Mouse (Mus musculus) lung, adult 18-20 months (tissue): ENCODE measurements around the gene Trappc10.
"Not testable (repeated sequence)": the region's sequence is repeated elsewhere in the genome, so short reads cannot be mapped to it uniquely, and the experiment has no call there.

Experiments
- DNase-seq, 2 experiments: peaks; one replicate each; pipeline ENCODE4 v3.0.0; 2022; ENCODE audit warnings: mixed read lengths in 2 of 2

Gene Trappc10

DNA sequence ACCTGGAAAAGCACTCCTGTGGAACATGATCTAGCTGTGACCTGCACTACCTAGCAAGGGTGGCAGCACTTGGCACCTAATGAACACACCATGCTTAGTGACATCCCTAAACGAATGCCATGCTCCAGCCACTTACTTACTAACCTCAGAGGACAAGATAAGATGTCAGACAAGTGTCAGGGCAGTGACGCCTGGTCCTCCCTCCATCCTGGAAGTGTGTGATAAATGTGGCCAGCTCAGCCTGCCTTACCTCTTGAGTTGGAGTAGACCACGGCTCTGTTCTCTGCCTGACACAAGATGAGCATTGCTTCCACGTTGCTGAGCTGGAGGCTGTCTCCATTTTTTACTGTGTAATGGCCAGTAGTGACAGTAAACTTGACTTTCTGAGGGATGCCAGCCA, 43.3 kb downstream of the Trappc10 start:
- DNase-seq: no peak

DNA sequence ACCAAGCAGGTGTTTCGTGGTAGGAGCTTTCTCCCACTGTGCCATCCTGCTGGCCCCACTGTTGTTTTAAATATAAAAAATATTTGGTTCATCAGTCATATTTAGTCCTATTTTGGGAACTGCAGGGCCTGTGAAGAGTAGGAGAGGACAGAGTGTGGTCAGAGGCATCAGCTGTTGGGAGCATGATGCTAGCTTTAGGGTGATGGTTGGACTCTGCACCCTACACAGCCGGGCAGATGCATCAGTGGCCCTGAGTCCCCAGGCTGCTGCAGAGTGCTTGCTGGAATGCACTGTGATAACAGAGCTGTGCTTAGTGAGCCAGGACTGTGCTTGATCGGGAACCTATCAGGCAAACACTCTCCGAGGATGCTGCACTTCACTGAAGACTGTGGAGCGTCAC, 51.5 kb downstream of the Trappc10 start:
- DNase-seq: no peak

DNA sequence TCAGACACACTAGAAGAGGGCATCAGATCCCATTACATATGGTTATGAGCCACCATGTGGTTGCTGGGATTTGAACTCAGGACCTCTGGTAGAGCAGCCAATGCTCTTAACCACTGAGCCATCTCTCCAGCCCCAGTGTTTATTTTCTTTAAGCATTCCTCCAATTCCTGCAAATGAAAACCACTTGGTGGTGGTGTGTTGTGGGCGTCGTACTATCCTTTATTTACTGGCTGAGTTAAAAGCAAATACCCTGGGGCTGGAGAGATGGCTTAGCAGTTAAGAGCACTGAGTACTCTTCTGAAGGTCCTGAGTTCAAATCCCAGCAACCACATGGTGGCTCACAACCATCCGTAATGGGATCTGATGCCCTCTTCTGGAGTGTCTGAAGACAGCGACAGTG, 58.4 kb downstream of the Trappc10 start:
- not testable (repeated sequence) for DNase-seq

- no peak for DNase-seq
Observed at GRCm38 (mm10) chr10:78185381-78185725, 59.1 kb downstream of the Trappc10 start.

DNA sequence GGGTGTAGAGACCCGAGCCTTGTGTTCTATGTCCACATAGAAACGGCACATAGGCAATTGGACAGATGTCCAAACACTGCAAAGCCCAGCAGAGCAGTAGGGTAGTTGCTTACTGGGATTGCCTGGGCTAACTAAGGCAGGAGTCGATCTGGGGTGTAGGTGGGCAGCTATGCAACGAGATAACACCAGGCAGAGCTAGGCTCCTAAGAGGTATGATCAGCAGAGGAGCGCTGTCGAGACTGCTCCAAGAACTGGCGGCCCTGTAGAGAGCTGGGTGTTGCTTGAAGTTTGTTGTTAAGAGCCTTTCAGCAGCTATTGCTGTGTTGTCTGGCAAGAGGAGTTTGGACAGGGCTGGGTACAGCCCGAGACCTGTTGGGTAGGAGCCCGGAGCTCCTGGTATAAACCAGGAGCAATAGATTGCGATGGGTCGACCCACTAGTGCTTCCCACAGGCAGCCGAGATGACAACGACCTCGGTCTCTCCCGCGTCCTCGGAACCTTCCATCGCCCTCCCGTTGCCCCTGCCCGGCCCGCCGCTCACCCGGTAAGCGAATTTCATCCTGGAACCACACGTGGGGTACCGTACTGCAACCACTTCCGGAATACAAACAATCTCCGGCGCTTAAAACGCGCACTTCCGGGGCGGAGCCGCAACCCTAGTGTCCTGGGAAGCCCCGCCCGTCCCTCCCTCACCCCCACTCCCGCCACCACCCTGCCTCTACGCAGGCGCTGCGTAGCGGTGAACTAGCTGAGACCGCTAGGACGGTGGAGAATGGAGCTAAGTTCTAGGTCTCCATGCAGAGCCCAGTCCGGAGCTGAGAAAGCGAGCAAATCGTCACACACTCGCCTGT, 59.7 kb downstream of the Trappc10 start, which contains the start of gene Pwp2:
Gene Pwp2, minus strand, starts transcription at position 619 of the 850 bp plus-strand sequence.
- peak; percentile 87 to 91 for DNase-seq

- no peak for DNase-seq
Observed at GRCm38 (mm10) chr10:78183577-78183976, 60.9 kb downstream of the Trappc10 start.

DNA sequence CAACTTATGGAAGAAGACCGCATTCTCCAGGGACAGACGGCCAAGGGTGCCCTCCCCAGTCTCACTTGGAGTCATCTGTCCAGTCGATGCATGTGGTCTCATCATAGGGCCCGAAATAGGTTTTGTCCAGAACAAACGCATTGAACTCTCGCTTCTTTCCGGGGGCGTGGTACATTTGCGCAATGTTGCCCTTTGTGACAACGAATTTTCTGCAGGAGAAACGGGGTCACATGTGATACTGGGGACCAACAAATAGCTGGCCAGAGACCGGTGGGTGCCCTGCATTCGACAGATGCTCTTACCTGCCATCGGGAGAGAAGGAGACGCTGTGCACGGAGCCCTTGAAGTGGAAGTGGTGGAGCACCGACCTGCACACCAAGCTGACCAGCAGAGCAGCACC, 62.1 kb downstream of the Trappc10 start:
- DNase-seq: no peak

GRCm38 (mm10) chr10:78174474-78174873, 70.0 kb downstream of the Trappc10 start:
- no peak for DNase-seq

DNA sequence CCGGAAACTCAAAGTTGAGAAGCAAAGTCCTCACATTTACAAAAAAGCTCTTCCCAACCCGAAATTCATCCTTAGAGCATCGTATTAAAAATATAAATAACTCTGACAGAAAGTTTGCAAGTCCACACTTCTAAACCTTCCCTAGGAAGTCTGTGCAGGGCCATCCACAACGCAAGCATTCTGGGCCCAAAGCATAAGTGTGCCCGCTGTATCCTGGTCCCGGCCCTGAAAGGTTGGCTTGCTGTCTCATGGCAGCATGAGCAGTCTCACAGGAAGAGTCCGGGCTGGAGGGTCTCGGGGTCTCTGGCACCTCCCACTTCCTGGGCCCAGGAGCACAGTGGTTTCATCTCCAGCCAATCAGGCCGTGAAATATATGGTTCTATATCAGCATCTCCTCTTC, 72.9 kb downstream of the Trappc10 start:
- no peak for DNase-seq

GRCm38 (mm10) chr10:78171057-78171456, 73.4 kb downstream of the Trappc10 start:
- DNase-seq: no peak

DNA sequence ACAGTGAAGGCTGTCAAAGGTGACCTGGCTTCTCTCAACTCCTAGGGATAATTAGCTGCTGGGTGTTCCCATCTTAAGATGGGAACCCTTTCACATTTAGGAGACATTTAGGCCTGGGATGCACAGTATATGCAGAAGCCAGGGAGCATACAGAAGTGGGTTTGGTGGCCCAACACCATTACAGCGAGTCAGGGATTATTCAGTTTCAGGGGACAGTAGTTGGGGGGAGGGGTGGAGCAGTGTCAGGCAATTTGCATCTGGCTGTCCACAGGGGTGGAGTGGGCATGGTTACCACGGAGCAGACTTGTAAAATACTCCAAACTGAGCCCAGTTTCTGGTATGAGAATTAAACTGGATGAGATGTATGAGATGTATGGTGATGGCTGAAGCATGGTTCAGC, 74.0 kb downstream of the Trappc10 start:
- DNase-seq: no peak

GRCm38 (mm10) chr10:78169281-78170042, 75.0 kb downstream of the Trappc10 start, which contains the start of gene D10Jhu81e:
Gene D10Jhu81e (minus strand): TSS chr10:78169782.
- DNase-seq: peak; percentile 100

- no peak for DNase-seq
Observed at GRCm38 (mm10) chr10:78168792-78169191, 75.6 kb downstream of the Trappc10 start.

DNA sequence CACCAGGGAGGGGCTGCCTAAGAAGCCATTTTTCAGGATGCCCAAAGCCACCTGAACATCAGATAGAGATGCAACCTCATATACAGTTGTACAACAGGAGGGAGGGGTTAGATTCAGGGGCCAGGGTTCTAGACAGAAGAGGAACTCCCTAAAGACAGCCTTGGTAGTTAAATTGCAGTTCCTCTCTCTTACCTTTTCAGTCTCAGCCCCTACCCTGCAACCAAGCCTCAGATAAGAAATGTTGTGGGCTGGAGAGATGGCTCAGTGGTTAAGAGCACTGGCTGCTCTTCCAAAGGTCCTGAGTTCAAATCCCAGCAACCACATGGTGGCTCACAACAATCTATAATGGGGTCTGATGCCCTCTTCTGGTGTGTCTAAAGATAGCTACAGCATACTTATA, 76.7 kb downstream of the Trappc10 start:
- DNase-seq: no peak

DNA sequence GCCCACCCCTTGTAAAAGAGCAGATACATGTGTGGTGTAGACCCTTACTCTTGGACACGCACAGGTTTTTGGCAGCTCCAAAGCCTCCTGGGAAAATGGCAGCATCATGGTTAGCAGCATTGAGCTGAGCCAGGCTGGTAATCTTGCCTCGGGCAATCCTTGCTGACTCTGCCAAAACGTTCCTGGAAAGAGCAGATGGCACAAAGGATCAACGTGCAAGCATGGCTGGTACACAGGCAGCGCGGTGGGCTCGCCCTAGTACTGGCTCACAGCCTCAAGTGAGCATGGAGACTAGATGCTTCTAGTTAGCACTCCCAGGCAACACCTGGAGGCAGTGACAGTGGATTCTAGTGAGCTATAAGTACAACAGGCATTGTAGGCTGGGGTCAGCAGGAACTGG, 77.1 kb downstream of the Trappc10 start:
- DNase-seq: no peak

DNA sequence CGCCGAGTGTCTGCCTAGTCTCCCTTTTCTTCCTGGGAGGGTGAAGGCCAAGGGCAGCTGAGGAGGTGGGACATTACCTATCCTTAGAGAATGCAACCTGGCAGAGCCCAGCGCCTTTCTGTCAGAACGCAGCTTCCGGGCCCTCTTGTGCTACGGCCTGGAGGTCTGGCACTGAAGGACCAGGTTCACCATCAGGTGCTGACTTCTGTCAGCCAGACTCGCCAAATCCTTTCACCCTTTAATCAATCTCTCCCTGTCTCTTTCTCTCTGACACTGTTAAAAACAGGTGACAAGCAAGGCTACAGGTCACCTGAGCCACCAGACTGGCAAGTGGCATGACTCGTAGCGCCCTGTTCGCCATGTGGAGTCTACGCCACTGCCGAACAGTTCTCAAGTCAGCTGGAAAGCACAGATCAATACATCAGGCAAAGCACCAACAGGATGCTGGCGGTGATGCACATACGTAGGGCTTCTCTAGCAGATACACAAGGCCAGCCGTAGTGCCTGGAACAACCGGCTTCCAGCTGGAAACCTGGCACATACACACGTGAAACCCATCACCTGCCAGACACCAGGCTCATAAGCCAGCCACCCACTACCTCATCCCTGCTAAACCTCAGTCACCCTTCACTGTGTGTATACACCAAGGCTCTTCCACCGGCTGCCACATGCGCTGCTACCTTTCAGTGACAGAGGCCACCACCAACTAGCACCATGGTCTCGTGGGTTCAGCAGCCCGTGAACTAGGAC, 79.0 kb downstream of the Trappc10 start:
- DNase-seq: no peak

GRCm38 (mm10) chr10:78164786-78165185, 79.7 kb downstream of the Trappc10 start:
- no peak for DNase-seq

DNA sequence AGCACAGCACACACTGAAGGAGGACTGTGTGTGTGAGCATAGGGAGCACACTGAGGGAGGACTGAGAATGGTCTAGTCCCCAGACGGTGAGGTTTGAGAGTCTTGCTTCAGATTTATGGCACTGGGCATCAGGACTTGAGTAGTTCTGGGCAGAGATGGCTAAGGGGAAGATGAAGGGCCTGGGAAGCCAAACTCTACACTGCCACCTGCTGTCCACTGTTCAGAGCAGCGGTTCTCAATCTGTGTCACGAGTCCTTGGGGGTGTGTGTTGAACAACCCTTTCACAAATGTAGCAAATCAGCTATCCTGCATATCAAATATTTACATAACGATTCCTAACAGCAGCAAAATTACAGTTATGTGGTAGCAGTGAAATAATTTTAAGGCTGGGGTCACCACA, 80.5 kb downstream of the Trappc10 start:
- DNase-seq: peak; percentile 70 to 75

DNA sequence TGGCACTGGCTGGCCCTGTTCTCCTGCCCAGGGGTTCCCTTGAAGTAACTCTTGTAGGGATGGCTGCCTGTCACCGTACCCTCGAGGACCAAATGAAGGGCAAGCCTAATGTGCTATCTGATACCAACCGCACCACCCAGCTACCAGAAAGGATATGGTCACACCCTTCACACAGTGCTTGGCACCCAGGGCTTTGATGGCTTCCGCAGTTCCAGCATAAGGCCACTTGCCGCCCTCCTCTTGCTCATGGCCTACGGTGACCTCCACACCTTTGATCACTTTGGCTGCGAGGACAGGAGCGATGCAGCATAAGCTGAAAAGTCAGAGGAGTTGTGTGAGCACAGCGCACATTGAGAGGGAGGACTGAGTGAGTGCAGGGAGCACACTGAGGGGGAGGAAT, 81.2 kb downstream of the Trappc10 start:
- DNase-seq: no peak

- DNase-seq: no peak
Observed at GRCm38 (mm10) chr10:78162646-78163045, 81.8 kb downstream of the Trappc10 start.

- DNase-seq: no peak
Observed at GRCm38 (mm10) chr10:78161096-78161495, 83.3 kb downstream of the Trappc10 start.

GRCm38 (mm10) chr10:78160369-78161095, 83.9 kb downstream of the Trappc10 start:
- peak in 1 of 2 experiments; percentile 46 for DNase-seq

GRCm38 (mm10) chr10:78159906-78160305, 84.5 kb downstream of the Trappc10 start:
- peak; percentile 89 to 92 for DNase-seq
